Mouse (Mus musculus) left cerebral cortex, postnatal 4 days (tissue): Measurements from ENCODE around the gene Arid3c. TPM values are rescaled to one million over a fixed set of nuclear protein-coding genes. Genes with fewer than 3 reads are reported as not detected.
"Not testable (repeated sequence)": the region's sequence is repeated elsewhere in the genome, so short reads cannot be mapped to it uniquely, and the experiment has no call there.

ENCODE experiments used
- DNase-seq: peaks from one replicate; pipeline ENCODE4 v3.0.0-alpha.2; 2022
- intact Hi-C: fragments of 180-260 bp; cut with DNase I; formaldehyde crosslinking; loops from one replicate; pipeline ENCODE4 v1.15.1; 2025
- total RNA-seq, 2 experiments: library from RNA; stranded (reverse); gene quantifications; 2 replicates each; pipeline ENCODE4 v1.2.3; 2021

The Arid3c gene
- total RNA-seq, 2 experiments from 2014 or later: 0.22 to 0.26 TPM

- no peak for DNase-seq
Measured at GRCm38 (mm10) chr4:41708192-41708745, 22.7 kb downstream of the Arid3c start.

GRCm38 (mm10) chr4:41707011-41707535 is 23.9 kb downstream of the Arid3c start:
- DNase-seq: peak; percentile 71
- intact Hi-C loops: loop anchor here (5.0 to 10.0 kb wide), 2 partner anchors 240 to 652 kb away; partner anchors contain the start of gene Nudt2

More at GRCm38 (mm10) chr4:41708192-41708745, 22.7 kb downstream of the Arid3c start:
- intact Hi-C loops: loop anchor here (5.0 to 10.0 kb wide), 2 partner anchors 241 to 653 kb away; partner anchors contain the start of gene Nudt2

- intact Hi-C loops: loop anchor here (5.0 to 10.0 kb wide), 2 partner anchors 239 to 651 kb away; partner anchors contain the start of gene Nudt2
- peak; percentile 53 for DNase-seq
Measured at GRCm38 (mm10) chr4:41705922-41706754, 24.8 kb downstream of the Arid3c start.

- no peak for DNase-seq
- intact Hi-C loops: loop anchor here (5.0 to 10.0 kb wide), 2 partner anchors 237 to 650 kb away; partner anchors contain the start of gene Nudt2
Measured at GRCm38 (mm10) chr4:41704651-41705050, 26.3 kb downstream of the Arid3c start.

GRCm38 (mm10) chr4:41702226-41702625 is 28.7 kb downstream of the Arid3c start:
- intact Hi-C loops: loop anchor here (10.0 kb wide), 1 partner anchor 647 kb away; no protein-coding TSS in a partner anchor
- not testable (repeated sequence) for DNase-seq

- intact Hi-C loops: loop anchor here (10.0 kb wide), 1 partner anchor 645 kb away; no protein-coding TSS in a partner anchor
Measured at GRCm38 (mm10) chr4:41700224-41700623, 30.7 kb downstream of the Arid3c start.

GRCm38 (mm10) chr4:41699783-41700182 is 31.2 kb downstream of the Arid3c start, which contains the start of gene Il11ra1:
Il11ra1 (plus strand) TSS chr4:41699989.
- intact Hi-C loops: loop anchor here (10.0 kb wide), 1 partner anchor 645 kb away; no protein-coding TSS in a partner anchor
- not testable (repeated sequence) for DNase-seq

More at GRCm38 (mm10) chr4:41700224-41700623, 30.7 kb downstream of the Arid3c start:
- DNase-seq: not testable (repeated sequence)

- intact Hi-C loops: not testable (repeated sequence)
- DNase-seq: peak; percentile 56
Measured at GRCm38 (mm10) chr4:41698421-41699016, 32.4 kb downstream of the Arid3c start.

GRCm38 (mm10) chr4:41696930-41697841 is 33.8 kb downstream of the Arid3c start, which contains the start of gene Cntfr:
Cntfr (minus strand) TSS chr4:41697089.
- intact Hi-C loops: not testable (repeated sequence)

GRCm38 (mm10) chr4:41696452-41696851 is 34.5 kb downstream of the Arid3c start:
- DNase-seq, intact Hi-C loops: not testable (repeated sequence)

More at GRCm38 (mm10) chr4:41696930-41697841, 33.8 kb downstream of the Arid3c start, which contains the start of gene Cntfr:
- DNase-seq: peak; percentile 86

- intact Hi-C loops: not testable (repeated sequence)
Measured at GRCm38 (mm10) chr4:41695800-41696199, 35.1 kb downstream of the Arid3c start.

GRCm38 (mm10) chr4:41693511-41693910 is 37.4 kb downstream of the Arid3c start:
- DNase-seq, intact Hi-C loops: not testable (repeated sequence)

More at GRCm38 (mm10) chr4:41695800-41696199, 35.1 kb downstream of the Arid3c start:
- DNase-seq: not testable (repeated sequence)

- DNase-seq, intact Hi-C loops: not testable (repeated sequence)
Measured at GRCm38 (mm10) chr4:41690014-41690413, 40.9 kb downstream of the Arid3c start.

GRCm38 (mm10) chr4:41688562-41688961 is 42.4 kb downstream of the Arid3c start:
- DNase-seq, intact Hi-C loops: not testable (repeated sequence)

GRCm38 (mm10) chr4:41685882-41686492 is 45.0 kb downstream of the Arid3c start:
- DNase-seq: peak; percentile 20
- intact Hi-C loops: not testable (repeated sequence)

GRCm38 (mm10) chr4:41684931-41685453 is 46.0 kb downstream of the Arid3c start:
- intact Hi-C loops, DNase-seq: not testable (repeated sequence)

- intact Hi-C loops: not testable (repeated sequence)
Measured at GRCm38 (mm10) chr4:41684131-41684930, 46.6 kb downstream of the Arid3c start.

More at GRCm38 (mm10) chr4:41684131-41684930, 46.6 kb downstream of the Arid3c start:
- DNase-seq: not testable (repeated sequence)
